Mouse (Mus musculus) forebrain, embryonic 14.5 days (tissue): ENCODE measurements around the gene Evi5l. TPM values are rescaled to one million over a fixed set of nuclear protein-coding genes. Genes with fewer than 3 reads are reported as not detected.
A peak's percentile ranks its signal among the peaks of the same experiment; 100 is the strongest.

ENCODE experiments used
- ATAC-seq: fragments of 200-750 bp; cut with Nextera tagmentation; 2 replicates; pipeline ENCODE4 v1.8.0; 2017; ENCODE audit warnings: mild to moderate bottlenecking, moderate library complexity
- DNase-seq: peaks from one replicate; pipeline ENCODE4 v3.0.0-alpha.2; 2015; ENCODE audit warnings: low spot score
- H3K27ac ChIP-seq: fragments of 300-500 bp; sonication (generic); 2 replicates; pipeline ENCODE4 v1.5.1; 2014; ENCODE audit warnings: low read depth, mild to moderate bottlenecking, control low read depth, low read length, moderate library complexity
- H3K27me3 ChIP-seq: fragments of 300-500 bp; sonication (generic); replicated peaks from 2 replicates; pipeline ENCODE4 v1.6.1; 2014; ENCODE audit warnings: low read length, control low read depth, mixed read lengths; ENCODE audit not compliant: control insufficient read depth, insufficient read depth
- H3K36me3 ChIP-seq: fragments of 300-500 bp; sonication (generic); 2 replicates; pipeline ENCODE4 v1.6.1; 2014; ENCODE audit warnings: low read length, control low read depth; ENCODE audit not compliant: control insufficient read depth, insufficient read depth
- H3K4me1 ChIP-seq: fragments of 300-500 bp; sonication (generic); 2 replicates; pipeline ENCODE4 v1.6.1; 2014; ENCODE audit warnings: antibody characterized with exemption, low read length, control low read depth; ENCODE audit not compliant: control insufficient read depth, insufficient read depth
- H3K4me2 ChIP-seq: fragments of 300-500 bp; sonication (generic); 2 replicates; pipeline ENCODE4 v1.6.1; 2014; ENCODE audit warnings: mild to moderate bottlenecking, control low read depth, low read length
- H3K4me3 ChIP-seq: fragments of 300-500 bp; sonication (generic); 2 replicates; pipeline ENCODE4 v1.5.1; 2014; ENCODE audit warnings: low read depth, low read length, control low read depth
- H3K9ac ChIP-seq: fragments of 300-500 bp; sonication (generic); 2 replicates; pipeline ENCODE4 v1.6.1; 2014; ENCODE audit warnings: mild to moderate bottlenecking, low read length, control low read depth, moderate library complexity
- H3K9me3 ChIP-seq: fragments of 300-500 bp; sonication (generic); replicated peaks from 2 replicates; pipeline ENCODE4 v1.6.1; 2016; ENCODE audit warnings: low read length, control low read depth, mixed read lengths; ENCODE audit not compliant: control insufficient read depth
- WGBS: fragments of 180-500 bp; shearing (Covaris S2); extraction: QIAGEN DNeasy Blood & Tissue Kit; methylation state at CpG from one replicate; pipeline ENCODE4 v1.1.7; 2014; 5-methylcytosine and 5-hydroxymethylcytosine counted together
- polyA plus RNA-seq: library from polyadenylated mRNA; unstranded; fragments of >200 nt; fragmentation: Nextera tagmentation; extraction: Ambion mirVana; gene quantifications from 2 replicates; pipeline ENCODE4 v1.2.1, GENCODE M21; 2014

Gene Evi5l
- 45.9 and 70.0 TPM in 2 replicates for polyA plus RNA-seq

GRCm38 (mm10) chr8:4165852-4166751, at the start of gene Evi5l:
TSS of gene Evi5l (plus strand) at chr8:4166567.
- peak within 1 kb of the TSS; percentile 69 for H3K4me2 ChIP-seq
- H3K9me3 ChIP-seq: no peaks in the 10 kb centered on the region
- ATAC-seq: peak; percentile 98
- peak; percentile 100 for DNase-seq
- H3K27me3 ChIP-seq: no peaks in the 10 kb centered on the region
- under 1% methylated on average over 51 of the region's 51 CpGs for WGBS
- peak within 1 kb of the TSS; percentile 81 for H3K4me3 ChIP-seq
- H3K36me3 ChIP-seq: 0 out of 2 replicates have a peak, but pooled peaks cover 5% of the 10 kb centered on the region
- H3K4me1 ChIP-seq: peaks cover 20% of the 10 kb centered on the region
- peak within 1 kb of the TSS; percentile 63 for H3K27ac ChIP-seq
- peak within 1 kb of the TSS; percentile 91 for H3K9ac ChIP-seq

GRCm38 (mm10) chr8:4133798-4134197, 32.6 kb upstream of the Evi5l start, which contains the start of gene Cd209g:
TSS of gene Cd209g (plus strand) at chr8:4134098.
- Histone ChIP-seq H3K27ac (no peak within 1 kb of the TSS), H3K4me3 (no peak within 1 kb of the TSS), H3K4me1 (no peaks in the 10 kb centered on the region), H3K9ac (no peak within 1 kb of the TSS), H3K36me3 (no peaks in the 10 kb centered on the region), H3K9me3 (no peaks in the 10 kb centered on the region), H3K27me3 (no peaks in the 10 kb centered on the region), H3K4me2 (no peak within 1 kb of the TSS)
- no peak for DNase-seq
- no peak for ATAC-seq
- 91% methylated on average over 10 of the region's 10 CpGs for WGBS

- ATAC-seq (peak; percentile 72; the same call in 1 of the 2 replicates), DNase-seq (peak; percentile 89)
- Histone ChIP-seq H3K36me3 (no peaks in the 10 kb centered on the region), H3K9me3 (no peaks in the 10 kb centered on the region), H3K4me1 (no peaks in the 10 kb centered on the region), H3K4me2 (no peak overlapping the region), H3K9ac (no peak overlapping the region), H3K27ac (no peak overlapping the region), H3K4me3 (no peak overlapping the region), H3K27me3 (no peaks in the 10 kb centered on the region)
- 10% methylated on average over 12 of the region's 12 CpGs for WGBS
These were observed 26.4 kb upstream of the Evi5l start for GRCm38 (mm10) chr8:4139660-4140646.

GRCm38 (mm10) chr8:4141721-4142120, 24.6 kb upstream of the Evi5l start:
- DNase-seq (no peak), ATAC-seq (no peak)
- Histone ChIP-seq H3K4me1 (no peaks in the 10 kb centered on the region), H3K4me2 (no peak overlapping the region), H3K27me3 (no peaks in the 10 kb centered on the region), H3K4me3 (no peak overlapping the region), H3K9ac (no peak overlapping the region), H3K9me3 (no peaks in the 10 kb centered on the region), H3K36me3 (no peaks in the 10 kb centered on the region), H3K27ac (no peak overlapping the region)
- 61% methylated on average over 3 of the region's 3 CpGs for WGBS

GRCm38 (mm10) chr8:4147272-4147671, 19.1 kb upstream of the Evi5l start:
- no peak overlapping the region for H3K9ac ChIP-seq
- peaks cover 6% of the 10 kb centered on the region; the same call in 1 of the 2 replicates for H3K9me3 ChIP-seq
- H3K4me3 ChIP-seq: no peak overlapping the region
- ATAC-seq (no peak), DNase-seq (no peak)
- H3K36me3 ChIP-seq: no peaks in the 10 kb centered on the region
- H3K4me1 ChIP-seq: no peaks in the 10 kb centered on the region
- H3K27ac ChIP-seq: no peak overlapping the region
- WGBS: 32% methylated on average over 1 of the region's 1 CpGs
- H3K27me3 ChIP-seq: no peaks in the 10 kb centered on the region
- no peak overlapping the region for H3K4me2 ChIP-seq

GRCm38 (mm10) chr8:4154878-4155277, 11.5 kb upstream of the Evi5l start:
- H3K4me1 ChIP-seq: no peaks in the 10 kb centered on the region
- H3K9me3 ChIP-seq: peaks cover 6% of the 10 kb centered on the region; the same call in 1 of the 2 replicates
- H3K27ac ChIP-seq: no peak overlapping the region
- no peaks in the 10 kb centered on the region for H3K36me3 ChIP-seq
- H3K27me3 ChIP-seq: no peaks in the 10 kb centered on the region
- no peak for ATAC-seq
- H3K4me2 ChIP-seq: no peak overlapping the region
- no peak overlapping the region for H3K9ac ChIP-seq
- no peak for DNase-seq
- H3K4me3 ChIP-seq: no peak overlapping the region

GRCm38 (mm10) chr8:4162786-4163185, 3.6 kb upstream of the Evi5l start:
- no peak for ATAC-seq
- no peak for DNase-seq
- H3K4me1 ChIP-seq: peaks cover 5% of the 10 kb centered on the region
- WGBS: 66% methylated on average over 4 of the region's 4 CpGs
- H3K9me3 ChIP-seq: no peaks in the 10 kb centered on the region
- H3K4me3 ChIP-seq: no peak overlapping the region
- H3K9ac ChIP-seq: no peak overlapping the region
- no peak overlapping the region for H3K4me2 ChIP-seq
- no peaks in the 10 kb centered on the region for H3K36me3 ChIP-seq
- no peak overlapping the region for H3K27ac ChIP-seq
- H3K27me3 ChIP-seq: no peaks in the 10 kb centered on the region

GRCm38 (mm10) chr8:4165176-4165851, 1.1 kb upstream of the Evi5l start:
- 5% methylated on average over 13 of the region's 13 CpGs for WGBS
- ATAC-seq: no peak

More at GRCm38 (mm10) chr8:4165176-4165851, 1.1 kb upstream of the Evi5l start:
- Histone ChIP-seq H3K4me2 (peak overlapping the region; percentile 56), H3K9ac (peak overlapping the region; percentile 68), H3K36me3 (0 out of 2 replicates have a peak, but pooled peaks cover 5% of the 10 kb centered on the region), H3K4me3 (peak overlapping the region; percentile 81), H3K27me3 (no peaks in the 10 kb centered on the region), H3K9me3 (no peaks in the 10 kb centered on the region), H3K27ac (peak overlapping the region; percentile 63), H3K4me1 (peaks cover 20% of the 10 kb centered on the region)
- peak; percentile 13 for DNase-seq
